Mouse (Mus musculus) neural tube, postnatal 0 days (tissue): ENCODE results near the gene Cadps. TPM values are rescaled to one million over a fixed set of nuclear protein-coding genes. Genes with fewer than 3 reads are reported as not detected.

Experiments
- polyA plus RNA-seq: library from polyadenylated mRNA; unstranded; fragments of >200 nt; fragmentation: Nextera tagmentation; extraction: Ambion mirVana; gene quantifications from 2 replicates; pipeline ENCODE4 v1.2.1, GENCODE M21; 2015

The Cadps gene
- 38.5 and 51.2 TPM in 2 replicates for polyA plus RNA-seq

GRCm38 (mm10) chr14:12822491-12823219 is at the start of gene Cadps:
Gene Cadps, minus strand, starts transcription at chr14:12823079.

GRCm38 (mm10) chr14:12348089-12348488 is 474.8 kb downstream of the Cadps start, which contains the start of gene Fezf2:
Gene Fezf2, minus strand, starts transcription at chr14:12348189.

